Mouse (Mus musculus): ENCODE measurements around the gene Tceal7. TPM values are rescaled to one million over a fixed set of nuclear protein-coding genes. Genes with fewer than 3 reads are reported as not detected.
A peak's percentile ranks its signal among the peaks of the same experiment; 100 is the strongest.

Gene Tceal7
- total and polyA plus RNA-seq, 3 experiments: 0.18 to 0.86 (median 0.34) TPM

GRCm38 (mm10) chrX:136204406-136204805 lies 10.2 kb upstream of the Tceal7 start:
- intact Hi-C loops (cut with DNase I): no loop called here
- H3K4me3 ChIP-seq: no peak overlapping the region
- WGBS: 67% methylated on average over 6 of the region's 6 CpGs
- no peak overlapping the region for H3K27ac ChIP-seq
- DNase-seq: no peak
- H3K4me1 ChIP-seq (ENCODE audit: control insufficient read depth, insufficient read depth, low read length): no peaks in the 10 kb centered on the region; the same call in 1 of the 2 replicates
- no peak overlapping the region for H3K9ac ChIP-seq (ENCODE audit: low read depth, low read length)
- H3K36me3 ChIP-seq (ENCODE audit: control insufficient read depth, insufficient read depth, low read length): no peaks in the 10 kb centered on the region
- H3K79me2 ChIP-seq (replicated peaks; ENCODE audit: control insufficient read depth, insufficient read depth, low read length): no peaks in the 10 kb centered on the region
- no peaks in the 10 kb centered on the region for H3K27me3 ChIP-seq (ENCODE audit: control insufficient read depth, insufficient read depth, low read length)
- TF ChIP-seq CTCF (IDR thresholded peaks at IDR 0.05) (no peak), EP300 (IDR thresholded peaks at IDR 0.05; ENCODE audit: insufficient read depth, low read depth, low read length) (no peak), POLR2A (IDR thresholded peaks at IDR 0.05; ENCODE audit: insufficient read depth, low read depth, low read length) (no peak)

GRCm38 (mm10) chrX:136213396-136213795 lies 1.2 kb upstream of the Tceal7 start:
- Histone ChIP-seq H3K79me2 (replicated peaks; ENCODE audit: control insufficient read depth, insufficient read depth, low read length) (no peaks in the 10 kb centered on the region), H3K36me3 (ENCODE audit: control insufficient read depth, insufficient read depth, low read length) (no peaks in the 10 kb centered on the region), H3K27ac (no peak overlapping the region), H3K4me3 (no peak overlapping the region), H3K4me1 (ENCODE audit: control insufficient read depth, insufficient read depth, low read length) (no peaks in the 10 kb centered on the region), H3K9ac (ENCODE audit: low read depth, low read length) (no peak overlapping the region), H3K27me3 (ENCODE audit: control insufficient read depth, insufficient read depth, low read length) (no peaks in the 10 kb centered on the region)
- TF ChIP-seq EP300 (IDR thresholded peaks at IDR 0.05; ENCODE audit: insufficient read depth, low read depth, low read length): no peak
- no peak for TF ChIP-seq POLR2A (IDR thresholded peaks at IDR 0.05; ENCODE audit: insufficient read depth, low read depth, low read length)
- TF ChIP-seq CTCF (IDR thresholded peaks at IDR 0.05): no peak
- intact Hi-C loops (cut with DNase I): no loop called here
- no peak for DNase-seq
- 52% methylated on average over 2 of the region's 2 CpGs for WGBS

DNA sequence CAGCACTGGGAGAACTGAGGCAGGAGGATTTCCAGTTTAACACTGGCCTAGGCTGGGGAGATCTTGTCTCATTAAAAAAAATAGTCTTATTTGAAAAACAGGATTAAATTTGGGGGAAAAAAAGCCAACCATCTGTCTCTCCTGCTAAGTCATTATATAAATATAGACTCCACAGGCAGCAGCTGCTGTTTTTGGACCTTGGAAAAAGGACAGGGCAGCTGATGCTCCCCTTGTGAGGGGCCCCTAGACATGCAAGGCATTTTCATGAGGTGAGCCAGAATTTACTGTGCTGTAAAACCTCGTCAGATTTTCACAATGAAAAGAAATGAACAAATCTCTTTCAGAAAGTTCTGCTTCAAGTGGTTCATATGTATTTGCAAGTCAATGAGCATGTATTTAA lies 1.7 kb downstream of the Tceal7 start:
- TF ChIP-seq CTCF (IDR thresholded peaks at IDR 0.05) (no peak), EP300 (IDR thresholded peaks at IDR 0.05; ENCODE audit: insufficient read depth, low read depth, low read length) (no peak), POLR2A (IDR thresholded peaks at IDR 0.05; ENCODE audit: insufficient read depth, low read depth, low read length) (no peak)

GRCm38 (mm10) chrX:136223714-136224113 lies 9.1 kb downstream of the Tceal7 start:
- no peaks in the 10 kb centered on the region for H3K36me3 ChIP-seq (ENCODE audit: control insufficient read depth, insufficient read depth, low read length)
- no peak overlapping the region for H3K27ac ChIP-seq
- intact Hi-C loops (cut with DNase I): no loop called here
- H3K79me2 ChIP-seq (replicated peaks; ENCODE audit: control insufficient read depth, insufficient read depth, low read length): no peaks in the 10 kb centered on the region
- H3K4me1 ChIP-seq (ENCODE audit: control insufficient read depth, insufficient read depth, low read length): no peaks in the 10 kb centered on the region
- H3K4me3 ChIP-seq: no peak overlapping the region
- no peak for TF ChIP-seq EP300 (IDR thresholded peaks at IDR 0.05; ENCODE audit: insufficient read depth, low read depth, low read length)
- no peak overlapping the region for H3K9ac ChIP-seq (ENCODE audit: low read depth, low read length)
- H3K27me3 ChIP-seq (ENCODE audit: control insufficient read depth, insufficient read depth, low read length): no peaks in the 10 kb centered on the region
- no peak for DNase-seq
- WGBS: 41% methylated on average over 6 of the region's 6 CpGs

More for the DNA sequence above, 1.7 kb downstream of the Tceal7 start:
- Histone ChIP-seq H3K4me1 (ENCODE audit: control insufficient read depth, insufficient read depth, low read length) (no peaks in the 10 kb centered on the region), H3K27me3 (ENCODE audit: control insufficient read depth, insufficient read depth, low read length) (no peaks in the 10 kb centered on the region), H3K36me3 (ENCODE audit: control insufficient read depth, insufficient read depth, low read length) (no peaks in the 10 kb centered on the region), H3K27ac (no peak overlapping the region), H3K79me2 (replicated peaks; ENCODE audit: control insufficient read depth, insufficient read depth, low read length) (no peaks in the 10 kb centered on the region), H3K9ac (ENCODE audit: low read depth, low read length) (no peak overlapping the region), H3K4me3 (no peak overlapping the region)
- WGBS: 47% methylated on average over 1 of the region's 1 CpGs
- intact Hi-C loops (cut with DNase I): no loop called here
- DNase-seq: no peak

GRCm38 (mm10) chrX:136227768-136228167 lies 13.2 kb downstream of the Tceal7 start:
- no peaks in the 10 kb centered on the region for H3K79me2 ChIP-seq (replicated peaks; ENCODE audit: control insufficient read depth, insufficient read depth, low read length)
- H3K27ac ChIP-seq: no peak overlapping the region
- H3K36me3 ChIP-seq (ENCODE audit: control insufficient read depth, insufficient read depth, low read length): no peaks in the 10 kb centered on the region
- no peaks in the 10 kb centered on the region for H3K4me1 ChIP-seq (ENCODE audit: control insufficient read depth, insufficient read depth, low read length)
- intact Hi-C loops (cut with DNase I): no loop called here
- H3K9ac ChIP-seq (ENCODE audit: low read depth, low read length): no peak overlapping the region
- no peak for TF ChIP-seq POLR2A (IDR thresholded peaks at IDR 0.05; ENCODE audit: insufficient read depth, low read depth, low read length)
- TF ChIP-seq EP300 (IDR thresholded peaks at IDR 0.05; ENCODE audit: insufficient read depth, low read depth, low read length): no peak
- TF ChIP-seq CTCF (IDR thresholded peaks at IDR 0.05): no peak
- H3K4me3 ChIP-seq: no peak overlapping the region
- WGBS: 39% methylated on average over 5 of the region's 5 CpGs
- no peak for DNase-seq
- no peaks in the 10 kb centered on the region for H3K27me3 ChIP-seq (ENCODE audit: control insufficient read depth, insufficient read depth, low read length)

DNA sequence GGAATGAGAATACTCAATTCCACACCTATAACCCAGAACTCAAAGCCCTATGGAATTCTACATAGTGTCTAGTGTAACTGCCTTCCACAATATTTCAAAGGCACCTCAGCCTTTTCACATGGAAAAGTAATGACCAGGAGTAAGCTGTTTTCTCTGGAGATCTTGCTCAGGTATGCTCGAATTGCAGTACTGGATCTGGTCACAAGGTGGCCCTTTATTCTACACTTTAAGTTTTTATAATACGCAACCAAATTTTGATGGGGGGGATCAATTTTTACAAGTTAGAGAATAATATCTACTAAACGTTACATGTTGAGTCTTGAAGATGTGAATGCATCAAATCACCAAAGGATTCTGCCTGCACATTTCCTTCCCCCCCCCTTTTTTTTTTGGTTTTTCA lies 23.5 kb downstream of the Tceal7 start:
- peak in 1 of 2 experiments; percentile 23 for DNase-seq
- no peak overlapping the region for H3K9ac ChIP-seq (ENCODE audit: low read depth, low read length)

More for the DNA sequence above, 23.5 kb downstream of the Tceal7 start:
- H3K36me3 ChIP-seq (ENCODE audit: control insufficient read depth, insufficient read depth, low read length): no peaks in the 10 kb centered on the region
- no peak overlapping the region for H3K27ac ChIP-seq
- H3K79me2 ChIP-seq (replicated peaks; ENCODE audit: control insufficient read depth, insufficient read depth, low read length): no peaks in the 10 kb centered on the region
- no peaks in the 10 kb centered on the region for H3K27me3 ChIP-seq (ENCODE audit: control insufficient read depth, insufficient read depth, low read length)
- intact Hi-C loops (cut with DNase I): loop anchor here (5.0 kb wide), 1 partner anchor 84 kb away; no protein-coding TSS in a partner anchor
- H3K4me1 ChIP-seq (ENCODE audit: control insufficient read depth, insufficient read depth, low read length): no peaks in the 10 kb centered on the region
- TF ChIP-seq POLR2A (IDR thresholded peaks at IDR 0.05; ENCODE audit: insufficient read depth, low read depth, low read length): no peak
- TF ChIP-seq CTCF (IDR thresholded peaks at IDR 0.05): peak; percentile 79
- TF ChIP-seq EP300 (IDR thresholded peaks at IDR 0.05; ENCODE audit: insufficient read depth, low read depth, low read length): no peak
- H3K4me3 ChIP-seq: no peak overlapping the region
- 44% methylated on average over 3 of the region's 3 CpGs for WGBS

Measured in heart, adult 2 months (tissue).